Mouse (Mus musculus) spleen, adult 2 months (tissue): ENCODE data around the gene Fras1.

Source experiments
- CTCF ChIP-seq: fragments of 200-500 bp; IDR thresholded peaks from 2 replicates; pipeline ENCODE4 v1.5.1; 2011; ENCODE audit warnings: mild to moderate bottlenecking, inconsistent platforms; ENCODE audit not compliant: insufficient read depth, insufficient read length, insufficient replicate concordance; ENCODE audit errors: extremely low read depth
- POLR2A ChIP-seq: fragments of 200-500 bp; IDR thresholded peaks from 2 replicates; pipeline ENCODE4 v1.6.1; 2011; ENCODE audit warnings: low read depth, low read length, inconsistent platforms

DNA sequence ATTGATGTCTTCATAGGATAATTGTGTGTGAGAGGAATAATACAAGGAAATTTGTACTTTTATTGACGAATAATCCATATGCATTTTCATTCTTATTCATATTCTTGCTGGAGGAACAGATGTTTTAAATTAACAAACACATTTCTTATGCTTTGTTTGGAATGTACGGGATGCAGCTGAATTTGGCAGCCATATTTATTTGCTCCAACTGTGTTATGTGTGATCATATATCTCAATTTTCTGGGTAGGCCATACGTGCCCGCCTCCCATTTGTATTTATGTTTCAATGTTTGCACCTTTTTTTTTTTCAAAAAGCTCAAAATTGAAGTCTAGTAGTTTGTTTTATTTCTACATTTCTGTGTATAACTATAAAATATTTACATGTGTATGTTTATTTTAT is 21.2 kb downstream of the Fras1 start:
- TF ChIP-seq POLR2A (no peak), CTCF (no peak)
